Mouse (Mus musculus) heart, embryonic 16.5 days (tissue): ENCODE measurements around the gene Nos2. TPM values are rescaled to one million over a fixed set of nuclear protein-coding genes. Genes with fewer than 3 reads are reported as not detected.

ENCODE experiments used
- ATAC-seq: fragments of 200-750 bp; cut with Nextera tagmentation; replicated peaks from 2 replicates; pipeline ENCODE4 v1.8.0; 2017; ENCODE audit warnings: moderate number of reproducible peaks; ENCODE audit not compliant: insufficient read depth, low FRiP score; ENCODE audit errors: extremely low read depth
- H3K27ac ChIP-seq: fragments of 300-500 bp; sonication (generic); 2 replicates; pipeline ENCODE4 v1.5.1; 2014; ENCODE audit warnings: mild to moderate bottlenecking, low read length, control low read depth, moderate library complexity
- H3K27me3 ChIP-seq: fragments of 300-500 bp; sonication (generic); 2 replicates; pipeline ENCODE4 v1.6.1; 2014; ENCODE audit warnings: low read length, mixed read lengths; ENCODE audit not compliant: control insufficient read depth, insufficient read depth
- H3K36me3 ChIP-seq: fragments of 300-500 bp; sonication (generic); 2 replicates; pipeline ENCODE4 v1.6.1; 2014; ENCODE audit not compliant: control insufficient read depth, insufficient read depth
- H3K4me1 ChIP-seq: fragments of 300-500 bp; sonication (generic); 2 replicates; pipeline ENCODE4 v1.6.1; 2014; ENCODE audit warnings: low read length, mixed read lengths; ENCODE audit not compliant: control insufficient read depth, insufficient read depth
- H3K4me2 ChIP-seq: fragments of 300-500 bp; sonication (generic); 2 replicates; pipeline ENCODE4 v1.6.1; 2014; ENCODE audit warnings: low read depth, mild to moderate bottlenecking, control low read depth, low read length
- H3K4me3 ChIP-seq: fragments of 300-500 bp; sonication (generic); 2 replicates; pipeline ENCODE4 v1.5.1; 2014; ENCODE audit warnings: mild to moderate bottlenecking, control low read depth, low read length
- H3K9ac ChIP-seq: fragments of 300-500 bp; sonication (generic); 2 replicates; pipeline ENCODE4 v1.6.1; 2014; ENCODE audit warnings: low read length, control low read depth
- H3K9me3 ChIP-seq: fragments of 300-500 bp; sonication (generic); replicated peaks from 2 replicates; pipeline ENCODE4 v1.6.1; 2016; ENCODE audit warnings: low read length; ENCODE audit not compliant: control insufficient read depth
- WGBS: fragments of 180-500 bp; shearing (Covaris S2); extraction: QIAGEN DNeasy Blood & Tissue Kit; methylation state at CpG from one replicate; pipeline ENCODE4 v1.1.7; 2014; 5-methylcytosine and 5-hydroxymethylcytosine counted together
- polyA plus RNA-seq: library from polyadenylated mRNA; unstranded; fragments of >200 nt; fragmentation: Nextera tagmentation; extraction: Ambion mirVana; gene quantifications from 2 replicates; pipeline ENCODE4 v1.2.1, GENCODE M21; 2015

The Nos2 gene
- polyA plus RNA-seq, 1 experiment from 2014 or later: 2.0 TPM

GRCm38 (mm10) chr11:78935178-78935577 lies 14.6 kb downstream of the Nos2 start:
- Histone ChIP-seq H3K36me3 (no peaks in the 10 kb centered on the region), H3K27me3 (no peaks in the 10 kb centered on the region), H3K9me3 (no peaks in the 10 kb centered on the region), H3K4me2 (no peak overlapping the region), H3K27ac (peak overlapping the region; percentile 39; the same call in 1 of the 2 replicates), H3K4me3 (no peak overlapping the region), H3K4me1 (no peaks in the 10 kb centered on the region), H3K9ac (no peak overlapping the region)
- WGBS: 67% methylated on average over 6 of the region's 6 CpGs
- ATAC-seq: no peak; the same call in 1 of the 2 replicates

- no peak for ATAC-seq
- 72% methylated on average over 1 of the region's 1 CpGs for WGBS
- no peaks in the 10 kb centered on the region for H3K27me3 ChIP-seq
- H3K9me3 ChIP-seq: no peaks in the 10 kb centered on the region
- H3K27ac ChIP-seq: no peak overlapping the region
- no peak overlapping the region for H3K4me2 ChIP-seq
- H3K36me3 ChIP-seq: no peaks in the 10 kb centered on the region
- H3K4me3 ChIP-seq: no peak overlapping the region
- H3K9ac ChIP-seq: no peak overlapping the region
- H3K4me1 ChIP-seq: no peaks in the 10 kb centered on the region
Measured at GRCm38 (mm10) chr11:78943083-78943482, 22.5 kb downstream of the Nos2 start.

DNA sequence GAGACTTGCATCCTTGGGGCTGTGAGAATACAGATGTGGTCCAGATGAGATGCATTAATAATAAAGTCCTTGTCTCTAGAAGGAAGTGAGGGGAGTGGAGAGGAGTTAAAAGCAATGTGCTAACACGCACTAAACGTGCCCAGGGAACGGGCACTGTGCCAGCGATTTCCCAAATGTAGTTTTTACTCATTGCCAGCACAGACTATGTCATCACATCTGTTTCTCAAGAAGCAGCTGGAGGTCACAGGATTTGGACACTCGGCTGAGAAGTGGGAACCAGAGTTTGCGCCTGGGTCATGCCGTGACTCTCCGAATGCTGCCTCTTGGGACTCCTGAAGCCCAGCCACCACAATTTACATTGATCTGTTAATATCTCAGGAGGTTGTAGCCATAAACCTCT lies 29.8 kb downstream of the Nos2 start:
- Histone ChIP-seq H3K36me3 (no peaks in the 10 kb centered on the region), H3K4me2 (no peak overlapping the region), H3K9me3 (no peaks in the 10 kb centered on the region), H3K4me1 (no peaks in the 10 kb centered on the region), H3K9ac (no peak overlapping the region), H3K27ac (no peak overlapping the region), H3K4me3 (no peak overlapping the region), H3K27me3 (peaks cover 24% of the 10 kb centered on the region)
- 70% methylated on average over 8 of the region's 8 CpGs for WGBS
- ATAC-seq: no peak

GRCm38 (mm10) chr11:78952467-78952866 lies 31.9 kb downstream of the Nos2 start:
- no peak for ATAC-seq
- Histone ChIP-seq H3K27me3 (peaks cover 27% of the 10 kb centered on the region), H3K9me3 (no peaks in the 10 kb centered on the region), H3K36me3 (no peaks in the 10 kb centered on the region), H3K4me3 (no peak overlapping the region), H3K4me2 (no peak overlapping the region), H3K27ac (no peak overlapping the region), H3K9ac (no peak overlapping the region), H3K4me1 (no peaks in the 10 kb centered on the region)
- 7% methylated on average over 17 of the region's 17 CpGs for WGBS

DNA sequence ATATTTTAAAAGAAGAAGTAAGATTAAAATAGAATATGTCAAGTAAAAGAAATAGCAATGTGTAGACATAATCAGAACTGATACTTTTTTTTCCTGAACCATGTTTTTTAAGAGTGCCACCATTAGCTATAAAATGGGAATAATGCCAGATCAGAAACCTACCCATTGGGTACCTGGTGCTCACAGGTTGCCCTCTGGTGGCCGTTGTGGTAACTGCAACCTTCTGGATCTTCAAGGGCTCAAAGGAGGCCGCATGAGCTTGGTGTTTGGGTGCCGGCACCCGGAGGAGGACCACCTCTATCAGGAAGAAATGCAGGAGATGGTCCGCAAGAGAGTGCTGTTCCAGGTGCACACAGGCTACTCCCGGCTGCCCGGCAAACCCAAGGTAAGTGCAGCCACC lies 35.7 kb downstream of the Nos2 start:
- Histone ChIP-seq H3K27ac (no peak overlapping the region), H3K27me3 (peaks cover 24% of the 10 kb centered on the region), H3K4me1 (no peaks in the 10 kb centered on the region), H3K4me2 (no peak overlapping the region), H3K9me3 (no peaks in the 10 kb centered on the region), H3K9ac (no peak overlapping the region), H3K4me3 (no peak overlapping the region), H3K36me3 (no peaks in the 10 kb centered on the region)
- 8% methylated on average over 7 of the region's 7 CpGs for WGBS
- no peak for ATAC-seq

GRCm38 (mm10) chr11:78959367-78959766 lies 38.8 kb downstream of the Nos2 start:
- no peak overlapping the region for H3K4me2 ChIP-seq
- no peaks in the 10 kb centered on the region for H3K36me3 ChIP-seq
- WGBS: 43% methylated on average over 8 of the region's 8 CpGs
- H3K4me1 ChIP-seq: no peaks in the 10 kb centered on the region
- no peak for ATAC-seq
- H3K27me3 ChIP-seq: 0 out of 2 replicates have a peak, but pooled peaks cover 2% of the 10 kb centered on the region
- H3K4me3 ChIP-seq: no peak overlapping the region
- no peaks in the 10 kb centered on the region for H3K9me3 ChIP-seq
- no peak overlapping the region for H3K27ac ChIP-seq
- no peak overlapping the region for H3K9ac ChIP-seq

- WGBS: 68% methylated on average over 5 of the region's 5 CpGs
- H3K4me2 ChIP-seq: no peak overlapping the region
- H3K4me3 ChIP-seq: no peak overlapping the region
- no peak overlapping the region for H3K27ac ChIP-seq
- 0 out of 2 replicates have a peak, but pooled peaks cover 2% of the 10 kb centered on the region for H3K27me3 ChIP-seq
- H3K36me3 ChIP-seq: no peaks in the 10 kb centered on the region
- H3K9me3 ChIP-seq: no peaks in the 10 kb centered on the region
- H3K9ac ChIP-seq: no peak overlapping the region
- ATAC-seq: no peak
- no peaks in the 10 kb centered on the region for H3K4me1 ChIP-seq
Measured at GRCm38 (mm10) chr11:78959841-78960520, 39.4 kb downstream of the Nos2 start.

DNA sequence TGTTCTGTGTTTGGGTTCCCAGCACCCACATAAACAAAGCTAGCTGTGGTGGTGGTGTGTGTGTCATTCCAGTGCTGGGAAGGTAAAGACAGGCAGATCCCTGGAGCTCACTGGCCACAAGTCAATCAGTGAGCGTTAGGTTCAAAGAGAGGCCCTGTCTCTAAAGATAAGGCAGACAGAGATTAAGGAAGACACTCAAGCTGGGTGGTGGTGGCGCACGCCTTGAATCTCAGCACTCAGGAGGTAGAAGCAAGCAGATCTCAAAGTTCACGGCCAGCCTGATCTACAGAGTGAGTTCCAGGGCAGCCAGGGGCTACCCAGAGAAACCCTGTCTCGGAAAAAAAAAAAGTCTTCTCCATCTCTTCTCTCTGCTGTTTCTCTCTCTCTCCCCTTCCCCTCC lies 40.6 kb downstream of the Nos2 start:
- Histone ChIP-seq H3K9me3 (no peaks in the 10 kb centered on the region), H3K27ac (no peak overlapping the region), H3K4me3 (no peak overlapping the region), H3K4me1 (no peaks in the 10 kb centered on the region), H3K9ac (no peak overlapping the region), H3K36me3 (no peaks in the 10 kb centered on the region), H3K27me3 (0 out of 2 replicates have a peak, but pooled peaks cover 2% of the 10 kb centered on the region), H3K4me2 (no peak overlapping the region)
- no peak for ATAC-seq
- WGBS: 48% methylated on average over 5 of the region's 5 CpGs

- Histone ChIP-seq H3K27me3 (no peaks in the 10 kb centered on the region), H3K27ac (no peak overlapping the region), H3K9ac (no peak overlapping the region), H3K36me3 (no peaks in the 10 kb centered on the region), H3K4me1 (no peaks in the 10 kb centered on the region), H3K4me3 (no peak overlapping the region), H3K9me3 (no peaks in the 10 kb centered on the region), H3K4me2 (no peak overlapping the region)
- WGBS: 26% methylated on average over 4 of the region's 4 CpGs
- no peak; the same call in 1 of the 2 replicates for ATAC-seq
Measured at GRCm38 (mm10) chr11:78967371-78967770, 46.8 kb downstream of the Nos2 start.
